Mouse (Mus musculus): ENCODE measurements around the gene Sh2d6.
"Not testable (repeated sequence)": the region's sequence is repeated elsewhere in the genome, so short reads cannot be mapped to it uniquely, and the experiment has no call there.

DNA sequence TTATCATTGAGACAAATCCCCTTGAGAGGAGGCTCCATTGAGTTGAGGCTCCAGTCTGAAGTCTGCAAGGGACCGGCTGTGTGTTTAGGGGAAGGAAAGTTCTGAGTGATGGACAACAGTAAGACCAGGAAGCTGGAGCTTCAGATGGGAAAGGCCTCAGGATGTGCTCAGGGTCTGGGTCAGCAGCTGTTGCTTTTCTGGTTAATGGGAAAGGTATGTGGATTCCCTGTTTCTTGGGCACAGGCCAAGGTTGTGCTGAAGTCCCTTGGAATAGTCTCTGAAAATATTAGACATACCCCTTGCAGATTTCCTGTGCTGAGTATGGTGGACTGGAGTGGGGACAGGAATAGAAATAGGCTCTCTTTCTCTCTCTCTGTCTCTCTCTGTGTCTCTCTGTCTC, 12.0 kb upstream of the Sh2d6 start:
- TF ChIP-seq POLR2A (IDR thresholded peaks at IDR 0.05; ENCODE audit: low read depth, low read length); CTCF (conservative IDR thresholded peaks at IDR 0.05; ENCODE audit: insufficient read depth, insufficient read length, low read depth, low read length): not testable (repeated sequence)

Measured in kidney, adult 2 months (tissue).